Mouse (Mus musculus): ENCODE measurements around the gene Spen. TPM values are rescaled to one million over a fixed set of nuclear protein-coding genes. Genes with fewer than 3 reads are reported as not detected.

The Spen gene
- polyA plus RNA-seq, 1 experiment from 2014 or later: 17.1 TPM

DNA sequence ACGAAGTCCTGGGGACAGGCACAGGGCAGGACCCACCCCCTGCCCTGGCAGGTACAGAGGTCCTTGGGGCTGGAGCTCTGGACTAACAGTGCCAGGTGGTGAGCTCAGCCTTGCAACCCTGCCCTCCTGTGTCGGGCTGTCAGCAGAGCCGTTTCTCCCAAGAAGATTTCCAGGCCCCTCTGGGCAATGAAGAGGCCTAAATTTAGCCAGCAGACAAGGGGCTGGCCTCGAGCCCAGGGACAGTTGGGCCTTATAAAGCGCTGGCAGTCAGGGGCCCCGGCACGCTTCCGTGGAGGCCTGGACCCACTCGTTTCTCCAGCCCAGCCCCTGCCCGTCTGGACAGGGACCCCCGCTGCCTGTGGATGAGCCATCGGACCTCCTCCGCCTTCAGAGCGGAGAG, 117.0 kb downstream of the Spen start:
- Histone ChIP-seq H3K4me2 (no peak overlapping the region), H3K27me3 (ENCODE audit: control insufficient read depth, insufficient read depth, low read length) (peaks cover 6% of the 10 kb centered on the region), H3K9ac (ENCODE audit: low read length) (no peak overlapping the region), H3K4me1 (ENCODE audit: control insufficient read depth, insufficient read depth, low read length) (0 out of 2 replicates have a peak, but pooled peaks cover 5% of the 10 kb centered on the region), H3K4me3 (ENCODE audit: low read depth, low read length) (no peak overlapping the region), H3K9me3 (ENCODE audit: control insufficient read depth, low read length) (no peaks in the 10 kb centered on the region), H3K27ac (ENCODE audit: low read depth, low read length) (no peak overlapping the region), H3K36me3 (ENCODE audit: control insufficient read depth, insufficient read depth, low read length) (no peaks in the 10 kb centered on the region)
- 80% methylated on average over 14 of the region's 14 CpGs for WGBS
- DNase-seq (ENCODE audit: low spot score, missing footprints) (no peak), ATAC-seq (ENCODE audit: low FRiP score) (no peak)

DNA sequence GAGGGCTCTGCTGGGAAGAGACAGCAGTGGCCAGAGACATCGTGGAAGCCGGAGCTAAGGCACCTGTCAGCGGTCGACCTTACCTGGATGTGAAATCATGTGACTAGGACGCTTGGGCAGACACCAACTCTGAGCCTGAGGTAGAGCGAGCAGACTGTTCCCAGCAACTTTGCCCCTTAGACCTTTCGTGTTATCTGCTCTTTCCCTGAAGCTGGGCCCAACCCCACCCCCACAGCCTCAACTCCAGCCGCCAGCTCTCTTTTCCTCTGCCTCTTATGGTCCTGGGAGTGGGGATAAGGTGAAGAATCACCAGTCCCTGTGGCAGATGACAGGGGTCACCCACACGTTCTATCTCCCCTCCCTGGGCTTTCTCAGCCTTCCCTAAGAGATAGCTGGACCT, 117.5 kb downstream of the Spen start:
- Histone ChIP-seq H3K27me3 (ENCODE audit: control insufficient read depth, insufficient read depth, low read length) (peaks cover 5% of the 10 kb centered on the region), H3K36me3 (ENCODE audit: control insufficient read depth, insufficient read depth, low read length) (no peaks in the 10 kb centered on the region), H3K4me1 (ENCODE audit: control insufficient read depth, insufficient read depth, low read length) (0 out of 2 replicates have a peak, but pooled peaks cover 3% of the 10 kb centered on the region), H3K4me3 (ENCODE audit: low read depth, low read length) (no peak overlapping the region), H3K4me2 (no peak overlapping the region), H3K27ac (ENCODE audit: low read depth, low read length) (no peak overlapping the region), H3K9ac (ENCODE audit: low read length) (no peak overlapping the region), H3K9me3 (ENCODE audit: control insufficient read depth, low read length) (no peaks in the 10 kb centered on the region)
- DNase-seq (ENCODE audit: low spot score, missing footprints): no peak
- ATAC-seq (ENCODE audit: low FRiP score): no peak
- WGBS: 65% methylated on average over 9 of the region's 9 CpGs

- 69% methylated on average over 9 of the region's 9 CpGs for WGBS
- Histone ChIP-seq H3K36me3 (ENCODE audit: control insufficient read depth, insufficient read depth, low read length) (no peaks in the 10 kb centered on the region), H3K27ac (ENCODE audit: low read depth, low read length) (no peak within 1 kb of the TSS), H3K4me1 (ENCODE audit: control insufficient read depth, insufficient read depth, low read length) (no peaks in the 10 kb centered on the region), H3K9me3 (ENCODE audit: control insufficient read depth, low read length) (no peaks in the 10 kb centered on the region), H3K27me3 (ENCODE audit: control insufficient read depth, insufficient read depth, low read length) (peaks cover 3% of the 10 kb centered on the region), H3K4me2 (no peak within 1 kb of the TSS), H3K9ac (ENCODE audit: low read length) (no peak within 1 kb of the TSS), H3K4me3 (ENCODE audit: low read depth, low read length) (no peak within 1 kb of the TSS)
- ATAC-seq (ENCODE audit: low FRiP score) (no peak), DNase-seq (ENCODE audit: low spot score, missing footprints) (no peak)
Measured at GRCm38 (mm10) chr4:141420192-141420829, 118.1 kb downstream of the Spen start, which contains the start of gene Hspb7. TSS of gene Hspb7 (plus strand) at chr4:141420779.

- WGBS: 73% methylated on average over 27 of the region's 27 CpGs
- H3K9ac ChIP-seq (ENCODE audit: low read length): no peak overlapping the region
- H3K9me3 ChIP-seq (ENCODE audit: control insufficient read depth, low read length): no peaks in the 10 kb centered on the region
Measured at GRCm38 (mm10) chr4:141419398-141420191, 118.8 kb downstream of the Spen start.

More at GRCm38 (mm10) chr4:141419398-141420191, 118.8 kb downstream of the Spen start:
- ATAC-seq (ENCODE audit: low FRiP score): no peak
- H3K4me3 ChIP-seq (ENCODE audit: low read depth, low read length): no peak overlapping the region
- no peak for DNase-seq (ENCODE audit: low spot score, missing footprints)
- no peak overlapping the region for H3K4me2 ChIP-seq
- H3K4me1 ChIP-seq (ENCODE audit: control insufficient read depth, insufficient read depth, low read length): no peaks in the 10 kb centered on the region
- no peak overlapping the region for H3K27ac ChIP-seq (ENCODE audit: low read depth, low read length)
- H3K27me3 ChIP-seq (ENCODE audit: control insufficient read depth, insufficient read depth, low read length): no peaks in the 10 kb centered on the region; the same call in none of the 2 replicates
- H3K36me3 ChIP-seq (ENCODE audit: control insufficient read depth, insufficient read depth, low read length): no peaks in the 10 kb centered on the region

Other genes with a start within 250 kb of the Spen start
- gene Epha2, start 237.4 kb downstream of the Spen start, polyA plus RNA-seq (2014; fragmentation: Nextera tagmentation; extraction: Ambion mirVana): 2.2 and 2.5 TPM in 2 replicates
- 2.2 and 2.9 TPM in 2 replicates for gene Fam131c, start 170.4 kb downstream of the Spen start, polyA plus RNA-seq (2014; fragmentation: Nextera tagmentation; extraction: Ambion mirVana)
- gene Clcnka, start 139.9 kb downstream of the Spen start, polyA plus RNA-seq (2014; fragmentation: Nextera tagmentation; extraction: Ambion mirVana): not detected in 2 replicates
- not detected in 2 replicates for gene Clcnkb, start 122.6 kb downstream of the Spen start, polyA plus RNA-seq (2014; fragmentation: Nextera tagmentation; extraction: Ambion mirVana)
- not detected in 2 replicates for gene Hspb7, start 117.8 kb downstream of the Spen start, polyA plus RNA-seq (2014; fragmentation: Nextera tagmentation; extraction: Ambion mirVana)
- gene Srarp, start 102.5 kb downstream of the Spen start, polyA plus RNA-seq (2014; fragmentation: Nextera tagmentation; extraction: Ambion mirVana): not detected in 2 replicates
- 37.4 and 40.6 TPM in 2 replicates for gene Zbtb17, start 93.9 kb downstream of the Spen start, polyA plus RNA-seq (2014; fragmentation: Nextera tagmentation; extraction: Ambion mirVana)
- 20.0 and 21.2 TPM in 2 replicates for gene Fblim1, start 67.5 kb upstream of the Spen start, polyA plus RNA-seq (2014; fragmentation: Nextera tagmentation; extraction: Ambion mirVana)
- 0.48 and 0.59 TPM in 2 replicates for gene Tmem82, start 80.0 kb upstream of the Spen start, polyA plus RNA-seq (2014; fragmentation: Nextera tagmentation; extraction: Ambion mirVana)
- not detected in 2 replicates for gene Slc25a34, start 85.2 kb upstream of the Spen start, polyA plus RNA-seq (2014; fragmentation: Nextera tagmentation; extraction: Ambion mirVana)
- gene Plekhm2, start 126.3 kb upstream of the Spen start, polyA plus RNA-seq (2014; fragmentation: Nextera tagmentation; extraction: Ambion mirVana): 2.4 and 3.0 TPM in 2 replicates
- 0.11 and 1.4 TPM in 2 replicates for gene Rsc1a1, start 147.0 kb upstream of the Spen start, polyA plus RNA-seq (2014; fragmentation: Nextera tagmentation; extraction: Ambion mirVana)
- 17.5 and 18.1 TPM in 2 replicates for gene Ddi2, start 184.8 kb upstream of the Spen start, polyA plus RNA-seq (2014; fragmentation: Nextera tagmentation; extraction: Ambion mirVana)
- not detected in 2 replicates for gene Agmat, start 208.1 kb upstream of the Spen start, polyA plus RNA-seq (2014; fragmentation: Nextera tagmentation; extraction: Ambion mirVana)